Mouse (Mus musculus): ENCODE measurements around the gene Dapk2.

The Dapk2 gene

DNA sequence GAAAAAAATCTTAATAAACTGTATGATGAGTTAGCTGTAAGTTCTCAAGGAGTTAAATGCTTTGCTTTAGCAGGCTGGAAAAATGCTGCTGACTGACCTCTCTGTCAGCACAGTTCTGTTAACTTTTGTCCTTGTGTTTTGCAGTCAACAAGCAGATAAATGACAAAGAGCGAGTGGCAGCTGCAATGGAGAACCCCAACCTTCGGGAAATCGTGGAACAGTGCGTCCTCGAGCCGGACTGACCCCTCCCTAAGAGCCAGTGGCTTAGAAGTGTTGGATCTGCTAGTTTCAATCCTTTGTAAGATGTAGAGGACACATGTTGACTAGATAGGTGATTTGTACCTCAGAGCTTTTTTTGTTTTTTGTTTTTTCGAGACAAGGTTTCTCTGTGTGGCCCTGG, 19.8 kb upstream of the Dapk2 start:
- no peak for ATAC-seq (ENCODE audit: insufficient number of reproducible peaks, low FRiP score, low TSS enrichment)

DNA sequence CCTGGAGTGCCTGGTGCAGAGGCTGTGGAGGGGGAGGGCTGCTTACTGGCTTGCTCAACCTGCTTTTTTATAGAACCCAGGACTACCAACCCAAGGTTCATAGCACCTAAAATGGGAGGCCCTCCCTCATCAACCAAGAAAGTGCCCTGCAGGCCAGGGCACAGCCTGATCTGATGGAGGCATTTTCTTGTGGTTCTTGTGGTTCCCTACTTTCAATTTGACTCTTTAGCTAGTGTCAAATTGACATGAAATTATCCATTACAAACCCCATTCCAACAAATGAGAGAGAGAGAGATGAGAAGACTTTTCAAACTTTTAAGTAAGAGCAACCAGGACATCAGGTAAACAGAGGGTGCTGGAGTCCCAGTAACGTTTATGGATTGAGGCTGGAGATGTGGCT, 15.8 kb upstream of the Dapk2 start:
- no peak for ATAC-seq (ENCODE audit: insufficient number of reproducible peaks, low FRiP score, low TSS enrichment)

DNA sequence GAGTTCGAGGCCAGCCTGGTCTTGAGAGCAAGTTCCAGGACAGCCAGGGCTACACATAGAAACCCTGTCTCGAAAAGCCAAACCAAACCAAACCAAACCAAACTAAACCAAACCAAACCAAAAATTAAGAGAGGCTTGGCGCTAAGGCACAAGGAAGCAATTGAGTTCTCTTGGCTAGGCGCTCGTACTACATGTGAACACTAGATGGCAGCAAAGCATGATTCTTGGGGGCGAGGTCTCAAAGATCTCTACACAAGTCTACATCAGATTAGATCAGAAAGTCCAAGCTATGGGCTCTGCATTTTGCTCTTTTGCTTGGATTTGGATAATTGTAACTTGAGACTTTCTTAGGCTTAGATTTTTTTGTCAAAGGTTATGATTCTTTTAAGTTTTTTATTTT, 13.8 kb upstream of the Dapk2 start:
- ATAC-seq (ENCODE audit: insufficient number of reproducible peaks, low FRiP score, low TSS enrichment) = no peak

DNA sequence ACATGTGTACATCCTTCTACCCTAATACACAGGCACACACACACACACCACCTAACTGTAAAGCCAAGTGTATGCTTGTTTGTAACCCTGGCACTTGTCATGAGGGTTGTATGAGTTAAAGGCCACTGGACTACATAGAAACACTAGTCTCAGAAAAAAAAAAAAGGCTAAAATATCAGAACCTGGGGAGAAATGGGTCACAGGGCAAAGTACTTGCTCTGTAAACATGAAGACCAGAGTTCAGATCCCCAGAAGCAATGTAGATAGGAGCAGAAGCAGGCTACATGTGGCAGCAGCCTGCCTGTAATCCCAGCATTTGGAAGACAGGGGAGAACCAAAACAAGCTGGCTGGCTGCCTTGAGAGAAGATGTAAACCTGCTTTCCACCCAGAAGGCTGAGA, 11.9 kb upstream of the Dapk2 start:
- ATAC-seq (ENCODE audit: insufficient number of reproducible peaks, low FRiP score, low TSS enrichment) = no peak

DNA sequence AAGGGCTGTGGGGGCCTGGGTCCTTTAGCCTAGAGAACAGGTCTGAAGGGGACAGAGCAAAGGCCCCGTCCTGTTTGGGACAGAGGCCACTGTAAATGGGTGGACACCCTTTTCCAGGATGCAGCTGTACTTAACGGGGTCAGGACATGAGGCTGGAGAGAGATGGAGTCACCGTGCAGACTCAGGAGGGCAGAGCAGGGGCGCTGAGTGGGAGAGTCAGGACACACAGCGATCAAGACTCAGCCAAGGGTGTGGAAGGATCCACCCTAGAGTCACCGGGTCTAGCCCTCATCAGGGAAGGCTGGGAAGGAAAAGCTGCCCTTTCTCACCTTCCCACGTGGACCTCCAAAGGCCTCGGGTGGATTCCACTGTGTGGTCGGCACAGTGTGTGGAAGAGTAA, 6.0 kb upstream of the Dapk2 start:
- ATAC-seq (ENCODE audit: insufficient number of reproducible peaks, low FRiP score, low TSS enrichment) = no peak

DNA sequence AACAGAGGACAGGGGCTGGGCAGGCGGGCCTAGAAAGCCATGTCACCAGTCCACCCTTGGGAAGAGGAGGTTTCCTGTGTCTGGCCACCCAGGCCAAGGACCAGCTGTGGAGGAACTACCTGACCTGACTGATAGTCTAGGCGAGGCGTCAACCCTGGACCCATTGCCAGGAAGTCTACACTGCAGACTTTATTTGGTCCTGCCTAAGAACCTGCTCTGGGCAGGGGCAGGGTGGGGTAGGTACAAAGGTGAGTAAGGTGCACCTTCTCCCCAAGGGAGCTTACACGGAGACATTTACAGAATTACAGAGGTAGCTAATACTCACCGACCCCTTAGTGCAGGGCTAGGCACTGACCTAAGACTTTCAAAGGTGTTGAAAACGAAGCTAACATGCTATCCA, 4.4 kb upstream of the Dapk2 start:
- no peak for ATAC-seq (ENCODE audit: insufficient number of reproducible peaks, low FRiP score, low TSS enrichment)

DNA sequence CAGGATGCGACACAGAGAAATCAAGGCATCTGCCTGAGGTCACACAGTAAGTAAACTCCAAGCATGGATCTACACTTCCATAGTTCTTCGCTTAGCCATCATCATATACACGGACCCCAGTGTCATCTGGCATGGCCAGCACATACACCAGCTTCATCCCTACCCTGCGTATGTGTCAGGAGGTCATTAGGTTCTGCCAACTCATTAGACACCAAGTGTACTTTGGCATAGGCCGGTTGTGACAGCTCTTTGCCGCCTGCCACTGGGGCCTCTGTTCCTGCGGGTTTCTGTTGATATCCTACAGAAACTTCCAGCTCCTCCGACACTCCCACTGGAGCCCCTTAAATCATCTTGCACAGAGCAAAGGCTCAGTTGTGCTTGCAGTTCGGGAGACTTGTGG, 4.0 kb upstream of the Dapk2 start:
- ATAC-seq (ENCODE audit: insufficient number of reproducible peaks, low FRiP score, low TSS enrichment) = no peak

DNA sequence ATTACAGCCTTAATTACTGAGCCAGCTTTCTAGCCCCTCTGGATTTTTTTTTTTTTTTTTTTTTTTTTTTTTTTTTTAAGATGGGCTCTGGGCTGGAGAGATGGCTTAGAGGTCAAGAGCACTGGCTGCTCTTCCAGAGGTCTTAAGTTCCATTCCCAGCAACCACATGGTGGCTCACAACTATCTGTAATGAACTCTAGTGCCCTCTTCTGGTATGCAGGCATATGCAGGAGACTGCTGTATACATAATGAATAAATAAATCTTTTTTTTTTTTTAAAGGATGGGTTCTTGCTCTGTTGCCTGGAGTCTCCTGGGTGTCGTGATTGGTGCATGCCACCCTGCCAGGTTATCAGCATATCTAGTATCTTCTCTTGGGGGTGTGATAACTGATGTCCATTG, 2.5 kb upstream of the Dapk2 start:
- ATAC-seq (ENCODE audit: insufficient number of reproducible peaks, low FRiP score, low TSS enrichment) = no peak

DNA sequence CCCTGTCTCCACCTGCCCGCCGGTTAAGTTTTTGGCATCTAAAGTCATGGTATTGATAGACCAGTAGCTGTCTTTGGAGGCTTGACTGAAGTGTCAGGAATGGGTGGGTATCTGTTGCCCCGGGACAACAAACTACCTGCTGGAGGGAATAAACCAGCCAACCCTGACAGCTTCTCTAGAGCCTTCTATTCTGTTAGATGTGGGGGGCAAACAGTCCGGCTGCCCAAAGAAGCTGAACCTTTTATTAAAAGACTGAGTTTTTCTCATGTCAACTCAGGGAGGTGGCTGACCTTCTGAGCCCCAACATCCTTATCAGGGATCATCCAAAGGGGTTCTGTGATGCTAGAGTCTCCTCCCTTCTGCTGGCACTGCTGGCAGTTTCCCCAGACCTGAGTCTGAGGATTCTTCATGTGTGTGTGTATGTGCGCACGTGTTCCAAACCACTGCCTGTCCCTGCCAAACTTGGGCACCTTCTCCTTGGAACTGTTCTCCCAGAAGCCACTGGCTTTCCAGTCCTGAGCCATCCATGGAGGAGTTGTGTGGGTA, 935 bp downstream of the Dapk2 start:
- ATAC-seq (ENCODE audit: insufficient number of reproducible peaks, low FRiP score, low TSS enrichment) = no peak

DNA sequence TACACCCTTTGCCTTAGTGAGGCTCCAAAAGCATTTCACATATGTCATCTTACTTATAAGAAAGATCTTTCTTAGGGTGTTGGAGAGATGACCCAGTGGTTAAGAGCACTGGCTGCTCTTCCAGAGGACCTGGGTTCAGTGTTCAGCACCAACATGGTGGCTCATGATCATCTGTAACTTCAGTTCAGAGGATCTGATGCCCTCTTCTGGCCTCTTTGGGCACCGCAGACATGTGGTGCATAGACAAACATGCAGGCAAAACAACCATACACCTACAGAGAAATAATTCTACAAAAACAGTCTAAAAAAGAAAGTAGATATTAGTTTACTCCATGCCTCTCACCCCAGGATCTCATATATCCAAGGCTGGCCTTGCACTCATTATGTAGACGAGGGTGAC, 2.1 kb downstream of the Dapk2 start:
- ATAC-seq (ENCODE audit: insufficient number of reproducible peaks, low FRiP score, low TSS enrichment) = no peak

DNA sequence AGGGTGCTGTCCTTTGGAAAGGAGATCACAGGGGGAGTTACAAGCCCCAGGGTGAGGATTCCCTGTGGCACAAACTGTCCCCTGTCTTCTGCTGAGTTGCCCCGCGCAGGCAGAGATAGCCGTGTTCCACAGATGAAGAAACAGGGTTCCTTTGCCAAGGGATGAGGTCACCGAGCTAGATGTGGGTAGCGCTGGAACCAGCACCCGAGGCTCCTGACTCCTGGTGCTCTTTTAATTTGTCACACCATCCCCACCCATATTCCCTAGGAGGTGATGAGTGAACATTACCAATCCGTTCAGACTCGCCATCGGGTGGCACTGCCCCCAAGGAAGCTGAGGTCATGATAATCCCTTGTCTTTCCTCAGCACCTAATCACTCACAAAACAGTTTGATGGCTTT, 5.0 kb downstream of the Dapk2 start:
- ATAC-seq (ENCODE audit: insufficient number of reproducible peaks, low FRiP score, low TSS enrichment) = no peak

DNA sequence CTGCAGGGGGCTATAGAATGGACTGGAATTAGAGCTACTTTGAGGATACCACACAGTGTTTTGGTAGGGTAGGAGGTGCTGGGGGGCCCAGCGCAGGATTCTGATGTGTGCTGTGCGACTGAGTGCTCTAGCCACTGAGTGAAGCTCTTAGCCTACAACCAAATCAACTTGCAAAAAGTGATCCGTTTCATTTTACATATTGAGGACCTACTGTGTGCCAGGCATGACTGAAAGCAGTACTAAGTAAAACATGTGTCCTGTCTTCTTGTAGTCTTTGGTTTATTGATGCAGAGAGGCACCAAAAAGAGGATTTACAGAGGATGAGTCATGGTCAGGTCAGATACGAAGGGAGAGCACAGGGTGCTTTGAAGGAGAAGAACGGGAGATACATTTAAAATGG, 9.2 kb downstream of the Dapk2 start:
- no peak for ATAC-seq (ENCODE audit: insufficient number of reproducible peaks, low FRiP score, low TSS enrichment)

DNA sequence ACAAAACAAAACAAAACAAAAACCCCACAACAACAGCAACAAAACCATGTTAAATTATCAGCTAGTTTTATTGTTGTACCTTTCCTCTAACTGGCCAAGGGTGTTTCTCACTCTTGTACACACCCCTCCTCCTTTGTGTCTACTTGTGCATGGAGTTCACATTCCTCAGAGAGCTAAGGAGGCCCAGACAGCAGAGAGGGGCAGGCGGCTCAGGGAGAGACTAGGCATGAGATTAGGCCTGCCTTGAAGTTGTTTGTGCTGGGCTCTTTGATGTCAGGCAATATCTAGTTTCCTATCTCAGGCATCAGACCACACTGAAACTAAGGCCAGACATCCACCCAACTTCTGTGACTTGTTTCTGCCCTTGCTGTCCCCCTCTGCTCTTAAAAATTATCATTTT, 10.2 kb downstream of the Dapk2 start:
- ATAC-seq (ENCODE audit: insufficient number of reproducible peaks, low FRiP score, low TSS enrichment) = no peak

DNA sequence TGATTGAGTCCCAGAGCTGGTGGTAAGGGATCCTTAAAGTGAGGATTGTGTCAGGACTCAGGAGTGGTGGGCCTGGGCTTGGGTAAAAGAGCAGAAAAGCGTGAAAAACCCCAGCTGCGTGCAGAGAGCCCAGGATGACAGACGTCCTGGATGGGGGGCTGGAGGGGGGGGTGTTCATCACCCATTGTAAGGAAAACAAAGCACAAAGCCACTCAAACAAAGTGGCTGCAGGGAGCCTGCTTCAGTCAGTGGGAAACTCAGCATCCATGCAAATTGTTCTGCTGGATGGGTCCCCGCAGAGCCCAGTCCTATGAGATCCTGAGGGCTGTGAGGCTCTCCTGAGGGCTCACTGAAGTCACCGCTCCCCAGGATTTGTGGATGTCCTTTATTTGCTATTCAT, 12.5 kb downstream of the Dapk2 start:
- ATAC-seq (ENCODE audit: insufficient number of reproducible peaks, low FRiP score, low TSS enrichment) = no peak

DNA sequence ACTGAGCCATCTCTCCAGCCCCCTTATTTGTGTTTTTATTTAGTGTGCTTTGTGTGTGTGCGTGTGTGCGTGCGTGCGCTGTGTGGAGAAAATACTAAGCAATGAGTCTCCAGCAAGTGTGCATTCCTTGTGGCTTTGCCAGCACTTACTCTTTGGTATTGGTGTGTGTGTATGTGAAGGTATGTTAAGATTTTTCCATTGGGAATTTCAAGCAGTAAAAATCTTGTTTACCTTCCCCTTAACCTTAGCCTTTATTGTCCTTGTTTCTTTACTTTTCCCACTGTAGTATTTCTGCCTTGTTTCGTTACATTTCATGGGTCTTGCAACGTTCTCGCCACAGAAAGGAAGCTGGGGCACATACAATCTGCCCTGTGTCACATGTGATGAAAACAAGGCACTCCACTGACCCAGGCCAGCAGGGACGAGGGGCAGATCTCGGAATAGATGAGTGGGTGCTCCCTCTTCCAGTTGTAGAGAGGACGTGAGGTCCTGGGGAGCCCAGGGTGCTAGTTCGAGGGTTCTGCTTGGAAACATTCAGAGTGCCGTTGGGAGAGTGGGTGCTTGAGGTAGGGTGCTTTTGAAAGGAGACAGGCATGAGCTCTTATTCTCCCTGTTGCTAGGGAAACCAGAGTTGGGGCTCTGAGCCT, 13.4 kb downstream of the Dapk2 start:
- no peak for ATAC-seq (ENCODE audit: insufficient number of reproducible peaks, low FRiP score, low TSS enrichment)

DNA sequence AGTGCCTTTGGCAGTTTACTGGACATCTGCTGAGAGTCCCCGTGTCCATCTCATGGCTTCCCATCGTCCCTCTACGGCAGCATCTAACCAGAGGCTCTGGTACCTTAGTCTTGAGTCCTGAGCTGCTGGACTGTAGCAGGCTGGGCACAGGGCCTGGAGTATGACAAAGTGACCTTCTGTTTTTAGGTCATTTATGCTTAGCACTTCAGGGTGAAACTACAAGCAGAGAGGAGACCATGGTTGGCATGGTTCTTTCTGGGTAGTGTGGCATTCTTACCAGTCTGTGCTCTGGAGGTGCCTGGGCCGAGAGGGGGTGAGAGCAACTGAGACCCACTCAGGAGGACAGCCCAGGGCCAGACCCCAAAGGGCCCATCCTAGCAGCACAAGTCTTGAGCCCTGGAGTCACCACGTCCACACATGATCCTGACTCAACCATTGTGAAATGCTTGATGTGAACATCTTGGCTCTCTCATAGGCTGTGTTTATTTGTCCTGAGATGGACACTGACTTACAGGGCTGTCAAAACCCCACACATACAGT, 15.4 kb downstream of the Dapk2 start:
- no peak for ATAC-seq (ENCODE audit: insufficient number of reproducible peaks, low FRiP score, low TSS enrichment)

DNA sequence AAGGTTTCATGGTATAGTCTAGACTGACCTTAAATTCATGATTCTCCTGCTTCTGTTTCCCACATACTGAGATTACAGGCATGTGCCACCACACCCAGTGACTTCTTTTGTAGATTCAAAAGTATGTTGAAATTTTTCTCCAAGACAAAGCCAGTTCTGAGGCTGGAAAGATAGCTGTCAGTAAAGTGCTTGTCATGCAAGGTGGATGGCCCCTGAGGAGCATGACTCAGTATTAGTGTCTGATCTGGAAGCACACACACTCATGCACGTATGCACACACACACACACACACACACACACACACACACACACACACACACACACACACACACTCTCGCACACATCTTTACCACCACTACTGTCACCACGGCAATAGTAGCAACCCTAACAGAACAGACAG, 17.0 kb downstream of the Dapk2 start:
- ATAC-seq (ENCODE audit: insufficient number of reproducible peaks, low FRiP score, low TSS enrichment) = no peak

DNA sequence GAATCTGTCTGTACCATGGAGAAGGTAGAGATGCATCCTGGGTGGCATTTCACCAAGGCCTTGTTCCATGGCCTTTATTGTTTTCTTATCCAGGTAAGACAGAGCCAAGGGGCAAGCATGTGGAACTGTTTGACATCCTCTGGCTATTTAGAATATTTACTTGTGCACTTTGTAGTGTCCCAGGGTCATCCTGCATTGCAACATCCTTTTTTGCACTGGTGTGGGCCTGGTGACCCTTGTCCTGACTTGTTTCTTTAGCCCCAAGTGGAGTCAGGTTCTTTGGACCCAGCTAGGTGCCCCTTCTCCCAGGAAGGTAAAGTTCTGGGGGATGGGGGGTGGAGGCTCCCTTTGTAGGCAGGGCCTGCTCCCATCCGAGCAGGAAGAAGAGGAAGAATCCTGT, 20.0 kb downstream of the Dapk2 start:
- no peak for ATAC-seq (ENCODE audit: insufficient number of reproducible peaks, low FRiP score, low TSS enrichment)

DNA sequence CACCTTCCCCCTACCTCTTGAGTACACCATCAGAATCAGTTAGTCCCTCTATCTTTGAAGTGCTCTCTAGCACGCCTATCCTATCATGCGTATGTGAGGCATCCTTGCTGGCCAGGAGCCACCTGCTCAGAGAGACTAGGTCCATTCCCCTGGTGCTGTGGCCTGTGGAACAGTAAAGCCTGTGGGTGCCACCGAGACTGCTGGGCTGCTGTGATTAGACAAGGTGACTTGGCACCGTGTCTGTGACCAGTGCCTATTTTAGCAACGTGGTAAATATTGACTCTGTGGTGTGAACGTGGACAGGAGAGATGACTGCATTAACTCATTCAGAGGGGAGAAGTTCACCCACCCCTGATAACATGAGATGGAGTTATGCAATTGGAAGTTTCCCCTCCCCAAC, 21.8 kb downstream of the Dapk2 start:
- no peak for ATAC-seq (ENCODE audit: insufficient number of reproducible peaks, low FRiP score, low TSS enrichment)

DNA sequence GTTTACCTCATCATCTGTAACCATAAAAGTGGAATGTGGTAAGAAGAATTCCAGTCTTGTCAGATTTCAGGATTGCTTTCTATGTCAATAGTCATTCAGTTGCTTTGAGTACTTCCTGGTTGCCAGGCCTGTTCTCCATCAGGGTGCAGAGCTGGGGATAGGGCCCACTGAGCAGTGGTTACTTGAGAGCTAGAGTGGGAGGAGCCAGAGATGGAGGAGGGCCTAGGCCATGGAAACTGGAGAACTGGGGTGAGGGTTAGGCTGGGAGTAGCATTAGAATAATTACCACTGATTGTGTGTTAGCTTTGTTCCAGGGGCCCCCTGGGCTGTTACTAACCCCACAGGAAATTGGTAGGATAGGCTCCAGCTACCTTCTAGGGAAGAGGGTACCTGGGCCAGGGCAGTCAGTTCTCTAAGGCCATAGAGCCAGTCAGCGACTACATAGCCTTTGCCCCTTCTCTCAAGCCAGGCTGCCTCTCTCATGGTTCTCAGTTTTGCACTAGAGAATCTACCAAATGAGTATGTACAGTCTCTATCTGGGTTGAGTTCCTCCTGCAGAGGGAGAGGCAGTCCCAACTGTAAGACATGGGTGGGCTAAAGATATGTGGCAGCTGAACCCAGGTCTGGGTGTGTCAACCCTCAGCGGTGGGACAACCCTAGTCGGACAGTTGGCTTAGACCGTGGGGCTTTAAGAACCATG, 23.3 kb downstream of the Dapk2 start:
- no peak for ATAC-seq (ENCODE audit: insufficient number of reproducible peaks, low FRiP score, low TSS enrichment)

DNA sequence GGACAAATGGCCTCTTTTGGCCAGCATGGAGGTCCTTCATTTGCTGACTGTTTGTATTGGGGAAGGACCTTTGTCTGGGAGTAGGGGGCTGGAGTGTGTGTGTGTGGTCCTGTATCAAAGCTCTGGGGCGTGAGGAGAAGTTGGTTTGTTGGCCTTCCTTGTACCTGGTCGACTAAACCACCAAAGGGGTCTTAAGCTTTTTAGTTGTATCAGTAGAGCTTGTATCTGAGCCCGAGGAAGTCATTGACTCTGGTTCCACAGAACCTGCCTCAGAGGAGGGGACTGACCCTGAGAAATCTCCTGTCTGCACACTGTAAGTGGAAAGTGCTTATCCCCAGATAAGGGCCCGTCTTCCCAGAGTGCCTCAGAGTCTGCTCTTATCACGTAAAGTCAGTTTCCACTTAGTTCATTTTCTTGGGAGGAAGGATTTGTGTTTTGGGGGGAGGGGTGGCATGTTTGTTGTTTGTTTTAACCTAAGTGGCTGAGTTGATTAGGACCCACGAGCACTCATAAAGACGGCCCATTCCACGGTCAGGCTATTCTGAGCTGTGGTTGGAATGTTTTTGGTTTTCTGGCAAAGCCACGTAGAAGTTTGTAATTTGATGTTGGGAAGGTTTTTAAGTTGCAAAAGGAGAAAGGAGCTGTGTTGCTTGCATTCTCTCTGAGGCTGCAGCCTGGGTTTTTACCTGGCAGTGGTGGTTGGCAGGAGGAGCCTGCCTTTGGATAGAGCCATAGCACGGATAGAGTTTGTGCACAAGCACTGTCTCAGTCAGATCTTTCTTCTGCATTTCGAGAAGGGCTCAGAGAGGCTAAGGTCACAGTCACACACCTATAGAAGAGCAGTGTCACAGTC, 24.0 kb downstream of the Dapk2 start:
- no peak for ATAC-seq (ENCODE audit: insufficient number of reproducible peaks, low FRiP score, low TSS enrichment)

All from cerebellum, adult (tissue).